Mouse (Mus musculus) Patski (cell line): ENCODE results near the gene Calcr. TPM values are rescaled to one million over a fixed set of nuclear protein-coding genes. Genes with fewer than 3 reads are reported as not detected.
"Not testable (repeated sequence)": the region's sequence is repeated elsewhere in the genome, so short reads cannot be mapped to it uniquely, and the experiment has no call there.

Experiments
- ATAC-seq: fragments of 100-300 bp; one replicate; pipeline ENCODE4 v1.8.0; 2021
- CTCF ChIA-PET: fragments of 350-600 bp; sonication (Branson Sonifier 250); formaldehyde crosslinking; loops from one replicate; lab custom pipeline; 2022; ENCODE audit warnings: inconsistent platforms; lab: Charles Lee
- POLR2A ChIA-PET: fragments of 350-600 bp; sonication (Branson Sonifier 250); formaldehyde crosslinking; loops from one replicate; lab custom pipeline; 2022; ENCODE audit warnings: antibody characterized with exemption, inconsistent platforms; lab: Charles Lee
- DNase-seq: peaks from one replicate; pipeline ENCODE4 v3.0.0-alpha.2; 2011; ENCODE audit warnings: low read depth, low spot score
- H3K27me3 ChIP-seq: fragments of 371-371 bp; one replicate; pipeline ENCODE4 v1.5.1; 2021
- CTCF ChIP-seq: fragments of 100-300 bp; IDR thresholded peaks from one replicate; pipeline ENCODE4 v1.5.1; 2021
- in situ Hi-C: fragments of 300-500 bp; cut with MboI; formaldehyde crosslinking; loops from 3 replicates; pipeline ENCODE4 v1.11.1; 2018; ENCODE audit warnings: low pct_unique_long_range_greater_than_20kb, mixed read lengths
- polyA plus RNA-seq: library from polyadenylated mRNA; unstranded; gene quantifications from one replicate; pipeline ENCODE4 v1.2.3, GENCODE M21; 2021

Calcr gene
- polyA plus RNA-seq, 1 experiment from 2014 or later, result not detected

DNA sequence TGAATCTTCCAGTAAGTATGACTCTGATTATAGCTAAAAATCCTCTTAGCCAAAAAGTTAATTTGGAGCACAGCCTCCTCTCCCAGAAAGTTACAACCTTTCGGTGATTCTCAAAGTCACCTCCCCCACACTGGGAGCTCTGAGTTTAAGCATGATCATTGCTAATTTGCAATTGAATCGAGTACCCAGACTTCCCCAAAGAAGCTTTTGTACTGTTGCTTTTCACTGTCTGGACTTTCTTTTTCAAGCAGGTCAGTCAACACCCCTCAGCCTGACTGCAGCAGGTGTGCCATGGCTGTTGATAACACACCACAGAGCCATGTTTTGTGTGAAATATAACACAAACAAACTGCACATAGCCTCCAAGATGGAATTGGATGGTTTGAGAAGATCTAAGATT, 86.7 kb downstream of the Calcr start:
- DNase-seq (no peak), ATAC-seq (no peak)
- H3K27me3 ChIP-seq, result peaks cover 12% of the 10 kb centered on the region
- ChIA-PET CTCF (no interaction called here), POLR2A (no interaction called here)
- in situ Hi-C loops, result no loop called here
- TF ChIP-seq CTCF, result no peak

DNA sequence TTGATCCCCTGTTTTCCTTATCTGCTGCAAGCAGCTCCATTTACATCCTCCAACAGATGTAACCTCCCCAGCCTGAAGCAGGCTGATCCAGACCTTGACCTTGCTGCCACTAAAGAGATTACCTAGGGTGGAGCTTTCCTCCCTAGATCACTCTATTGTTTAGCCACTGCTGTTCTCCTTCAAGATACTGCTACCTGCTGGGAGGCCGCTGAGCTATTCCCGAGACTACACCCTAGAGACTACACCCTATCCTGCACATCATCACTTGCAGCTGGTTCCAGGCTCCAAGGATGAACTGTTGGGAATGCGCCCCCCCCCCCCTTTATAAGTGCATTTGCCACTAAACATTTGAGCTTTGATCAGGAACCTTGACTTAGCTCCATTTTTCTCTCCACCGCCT, 92.6 kb downstream of the Calcr start:
- in situ Hi-C loops, POLR2A ChIA-PET, DNase-seq, CTCF ChIA-PET, ATAC-seq: not testable (repeated sequence)
- peaks cover 23% of the 10 kb centered on the region for H3K27me3 ChIP-seq

DNA sequence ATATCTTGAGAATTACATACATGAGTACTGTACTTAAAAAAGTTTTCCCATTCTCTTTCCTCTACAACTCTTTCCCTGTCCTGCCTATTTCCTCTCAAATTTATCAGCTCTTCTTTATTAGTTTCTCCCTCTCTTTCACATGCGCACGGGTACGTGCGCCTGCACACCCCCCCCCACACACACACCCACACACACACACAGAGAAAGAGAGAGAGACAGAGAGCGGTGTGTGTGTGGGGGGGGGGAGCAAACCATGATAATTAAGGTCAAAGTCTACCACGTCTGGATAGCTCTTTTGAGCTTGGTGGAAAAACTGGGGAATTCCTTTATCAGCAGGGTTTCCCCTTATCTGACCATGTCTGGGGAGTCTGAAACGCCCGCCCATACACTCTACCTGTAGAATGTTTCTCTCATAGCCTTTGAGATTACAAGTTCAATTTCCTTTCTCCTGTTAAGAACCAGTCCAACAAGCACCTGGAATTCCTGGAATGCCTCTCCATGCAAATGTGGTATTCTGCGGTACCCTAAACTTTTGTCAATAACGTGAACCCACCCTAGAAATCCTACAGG, 100.3 kb downstream of the Calcr start:
- no peak for ATAC-seq
- ChIA-PET POLR2A (no interaction called here), CTCF (no interaction called here)
- no peak for TF ChIP-seq CTCF
- DNase-seq, result no peak
- peaks cover 44% of the 10 kb centered on the region for H3K27me3 ChIP-seq
- in situ Hi-C loops, result no loop called here

DNA sequence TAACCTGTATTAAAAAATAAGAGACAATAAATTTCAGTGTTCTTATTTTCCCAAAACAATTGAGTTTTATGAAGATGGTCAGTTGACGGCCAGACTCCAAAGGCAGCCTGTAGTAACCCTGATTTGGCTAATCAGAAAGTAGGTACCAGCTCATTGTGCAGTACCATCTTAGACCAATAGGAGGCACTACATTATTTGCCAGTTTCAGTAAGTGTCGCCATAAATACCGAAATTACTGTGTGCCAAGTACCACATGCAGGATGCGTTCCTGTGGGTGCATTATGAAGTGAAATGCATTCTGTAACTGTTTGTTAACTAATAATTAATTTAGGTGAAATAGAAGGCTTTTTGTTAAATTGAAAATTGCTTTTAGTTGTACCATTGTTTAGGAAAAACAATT, 106.1 kb downstream of the Calcr start:
- in situ Hi-C loops, result no loop called here
- ATAC-seq, result no peak
- TF ChIP-seq CTCF, result peak; percentile 39
- peaks cover 13% of the 10 kb centered on the region for H3K27me3 ChIP-seq
- DNase-seq, result no peak
- CTCF ChIA-PET, result no interaction called here
- POLR2A ChIA-PET, result no interaction called here

Other genes starting within 250 kb of the Calcr start
- not detected for gene Tfpi2, start 224.2 kb upstream of the Calcr start, polyA plus RNA-seq
- 0.09 TPM for gene Gngt1, start 229.1 kb upstream of the Calcr start, polyA plus RNA-seq
- not detected for gene Gng11, start 239.2 kb upstream of the Calcr start, polyA plus RNA-seq